Mouse (Mus musculus): ENCODE results near the gene Abca3. TPM values are rescaled to one million over a fixed set of nuclear protein-coding genes. Genes with fewer than 3 reads are reported as not detected.

The Abca3 gene
- polyA plus RNA-seq, 1 experiment, result 5.1 TPM

DNA sequence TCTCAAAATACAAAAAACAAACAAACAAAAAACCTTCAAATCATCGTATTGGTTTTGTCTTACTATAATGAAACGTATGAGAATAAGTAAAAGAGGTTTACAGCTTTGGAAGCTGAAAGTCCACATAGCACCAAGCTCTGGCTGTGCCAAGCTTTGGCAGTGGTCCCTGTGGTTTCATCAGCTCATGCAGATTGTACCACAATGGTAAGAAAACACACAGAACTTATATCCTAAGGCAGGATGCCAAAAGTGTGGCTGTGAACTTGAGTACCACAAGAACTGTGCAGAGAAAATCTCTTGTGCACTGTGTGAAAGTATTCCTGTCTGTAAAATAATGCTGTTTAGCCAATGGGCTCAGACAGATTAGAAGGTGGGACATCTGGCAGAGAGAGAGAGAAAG lies 2.6 kb upstream of the Abca3 start:
- TF ChIP-seq POLR2A (IDR thresholded peaks at IDR 0.05; ENCODE audit: control insufficient read depth, low read depth, low read length), result no peak
- TF ChIP-seq CTCF (IDR thresholded peaks at IDR 0.05; ENCODE audit: control insufficient read depth, insufficient read depth, insufficient replicate concordance, low read depth, low read length), result no peak
- no peak overlapping the region for H3K27ac ChIP-seq (ENCODE audit: control insufficient read depth, insufficient read depth, low read depth, low read length)
- no peaks in the 10 kb centered on the region for H3K27me3 ChIP-seq (ENCODE audit: control insufficient read depth, insufficient read depth, low read length)
- peaks cover 18% of the 10 kb centered on the region for H3K4me1 ChIP-seq (ENCODE audit: control insufficient read depth, insufficient read depth, low read length)
- no peak overlapping the region for H3K4me3 ChIP-seq (ENCODE audit: control insufficient read depth, low read depth, low read length)
- no peaks in the 10 kb centered on the region for H3K36me3 ChIP-seq (ENCODE audit: control insufficient read depth, insufficient read depth, low read length)

DNA sequence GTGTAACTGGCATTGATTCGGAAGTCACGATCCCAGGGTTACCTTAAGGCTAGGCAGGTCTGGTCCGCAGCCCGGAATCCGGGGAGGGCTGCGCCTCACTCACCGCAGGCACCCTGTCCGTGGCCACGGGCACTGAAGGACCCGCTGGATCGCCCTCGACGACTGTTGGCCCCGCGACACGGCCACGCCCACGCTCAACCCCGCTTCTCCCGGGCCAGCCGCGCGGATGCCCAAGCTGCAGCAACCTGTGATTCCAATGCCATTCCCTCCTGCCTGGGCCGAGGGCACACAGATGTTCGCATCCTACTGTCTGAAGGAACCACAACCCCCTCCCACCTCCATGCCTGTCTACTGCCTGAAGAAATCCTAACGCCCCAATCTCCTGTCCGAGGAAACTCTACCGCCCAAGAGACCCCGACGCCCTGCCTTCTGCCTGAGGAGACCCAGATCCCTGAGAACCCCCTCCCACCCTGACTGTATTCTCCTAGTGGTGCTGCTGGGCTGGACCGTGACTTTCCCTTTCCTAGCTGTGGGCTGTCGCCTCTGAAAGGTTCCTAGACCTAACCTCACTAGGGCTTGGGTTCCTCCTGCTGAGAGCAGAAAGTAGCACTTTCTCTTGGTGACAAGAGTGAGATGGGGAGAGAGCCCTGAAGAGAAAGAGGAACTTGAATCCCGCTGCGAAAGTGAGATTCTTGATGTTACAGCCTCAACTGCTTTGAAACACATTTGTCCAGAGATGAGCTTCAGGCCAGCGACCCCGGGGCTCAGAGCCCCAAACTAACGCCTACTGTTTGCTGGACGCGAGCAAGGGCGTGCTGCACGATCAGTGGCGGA lies 607 bp upstream of the Abca3 start, which contains the start of gene Abca17:
Gene Abca17, minus strand, starts transcription at position 143 of the 834 bp plus-strand sequence.
- peaks cover 18% of the 10 kb centered on the region for H3K4me1 ChIP-seq (ENCODE audit: control insufficient read depth, insufficient read depth, low read length)
- no peaks in the 10 kb centered on the region for H3K27me3 ChIP-seq (ENCODE audit: control insufficient read depth, insufficient read depth, low read length)
- peak within 1 kb of the TSS; percentile 82 for H3K27ac ChIP-seq (ENCODE audit: control insufficient read depth, insufficient read depth, low read depth, low read length)
- no peaks in the 10 kb centered on the region for H3K36me3 ChIP-seq (ENCODE audit: control insufficient read depth, insufficient read depth, low read length)
- TF ChIP-seq POLR2A (IDR thresholded peaks at IDR 0.05; ENCODE audit: control insufficient read depth, low read depth, low read length) (peak; percentile 47; the same call in 1 of the 2 replicates), CTCF (IDR thresholded peaks at IDR 0.05; ENCODE audit: control insufficient read depth, insufficient read depth, insufficient replicate concordance, low read depth, low read length) (no peak)
- H3K4me3 ChIP-seq (ENCODE audit: control insufficient read depth, low read depth, low read length), result peak within 1 kb of the TSS; percentile 90

DNA sequence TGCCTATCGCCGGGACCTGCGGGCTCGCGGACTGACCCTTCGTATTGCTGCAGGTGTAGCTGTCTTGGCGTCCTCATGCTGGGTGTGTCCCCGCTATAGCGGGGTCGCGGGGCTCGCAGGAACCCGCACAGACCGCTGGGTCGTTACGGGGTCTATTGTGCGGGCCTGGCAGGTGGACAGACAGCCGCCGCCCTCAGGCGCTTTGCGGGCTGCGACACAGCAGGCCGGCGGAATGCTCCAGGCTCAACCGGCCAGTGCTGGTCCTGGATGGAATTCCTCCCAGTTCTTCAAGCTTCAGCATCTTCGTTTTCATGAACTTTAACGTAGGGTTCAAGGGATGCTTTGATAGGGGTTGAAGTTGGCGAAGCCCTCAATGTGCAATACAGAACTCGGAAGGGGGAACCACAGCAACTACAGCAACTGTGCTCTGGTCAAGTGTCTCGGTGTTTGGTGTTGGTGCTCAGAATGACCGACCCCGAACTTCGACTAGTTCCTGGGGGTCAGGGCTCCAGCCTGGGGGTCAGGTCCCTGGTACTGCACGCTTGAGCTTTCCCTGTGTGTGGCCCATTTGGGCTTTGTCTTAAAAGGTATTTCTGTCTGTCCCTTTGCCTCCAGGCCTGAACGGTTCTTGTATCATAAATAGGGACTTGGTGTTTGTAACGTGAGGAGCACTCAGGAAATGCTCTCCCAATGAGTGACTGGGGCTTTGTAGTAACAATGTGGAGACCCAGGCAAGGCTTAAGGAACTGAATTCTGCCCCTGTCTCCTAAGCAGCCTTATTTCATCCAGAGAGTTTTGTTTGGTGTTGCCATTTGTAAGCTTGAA lies 832 bp downstream of the Abca3 start:
- Histone ChIP-seq H3K27ac (ENCODE audit: control insufficient read depth, insufficient read depth, low read depth, low read length) (peak overlapping the region; percentile 42), H3K4me3 (ENCODE audit: control insufficient read depth, low read depth, low read length) (peak overlapping the region; percentile 90), H3K27me3 (ENCODE audit: control insufficient read depth, insufficient read depth, low read length) (no peaks in the 10 kb centered on the region), H3K4me1 (ENCODE audit: control insufficient read depth, insufficient read depth, low read length) (peaks cover 18% of the 10 kb centered on the region), H3K36me3 (ENCODE audit: control insufficient read depth, insufficient read depth, low read length) (no peaks in the 10 kb centered on the region)
- no peak for TF ChIP-seq POLR2A (IDR thresholded peaks at IDR 0.05; ENCODE audit: control insufficient read depth, low read depth, low read length)
- TF ChIP-seq CTCF (IDR thresholded peaks at IDR 0.05; ENCODE audit: control insufficient read depth, insufficient read depth, insufficient replicate concordance, low read depth, low read length), result no peak

DNA sequence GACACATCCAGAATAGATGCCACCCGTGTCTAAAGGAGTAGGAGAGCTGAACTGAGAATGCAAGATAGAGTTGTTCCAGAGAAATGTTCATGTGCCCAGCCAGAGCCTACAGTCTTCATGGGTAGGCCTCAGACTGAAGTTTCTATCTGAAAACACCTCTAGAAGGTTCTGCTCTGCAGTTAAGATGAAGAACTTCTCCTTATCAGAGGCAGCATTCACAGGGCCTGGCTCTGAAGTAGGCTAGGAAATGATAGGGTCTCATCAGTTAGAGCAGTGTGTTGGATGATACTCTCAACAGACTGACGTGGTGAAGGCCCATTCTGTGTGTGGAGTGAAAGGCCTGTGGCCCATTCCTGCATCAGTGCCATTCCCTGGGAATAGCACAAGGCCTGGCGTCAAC lies 2.2 kb downstream of the Abca3 start:
- no peaks in the 10 kb centered on the region for H3K36me3 ChIP-seq (ENCODE audit: control insufficient read depth, insufficient read depth, low read length)
- H3K27me3 ChIP-seq (ENCODE audit: control insufficient read depth, insufficient read depth, low read length), result no peaks in the 10 kb centered on the region
- no peak overlapping the region for H3K4me3 ChIP-seq (ENCODE audit: control insufficient read depth, low read depth, low read length)

DNA sequence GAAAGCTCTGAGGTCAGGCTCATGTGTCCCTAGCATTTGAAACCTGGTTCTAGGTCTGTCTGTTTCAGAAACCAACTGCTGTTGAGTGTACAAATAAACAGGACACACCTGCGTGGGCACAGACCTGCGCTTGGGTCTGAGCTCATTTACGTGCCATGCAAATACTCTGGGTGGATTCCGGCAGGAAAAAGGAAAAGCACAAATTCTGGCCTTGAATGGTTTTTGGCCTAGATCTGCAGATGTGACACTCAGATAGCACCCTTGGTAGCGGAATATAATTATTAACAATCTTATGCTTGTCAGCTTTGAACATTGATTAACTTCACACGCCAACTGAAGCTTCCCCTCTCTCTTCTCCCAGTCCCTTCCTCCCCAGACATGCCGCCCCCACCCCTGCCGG lies 3.5 kb downstream of the Abca3 start:
- no peaks in the 10 kb centered on the region for H3K27me3 ChIP-seq (ENCODE audit: control insufficient read depth, insufficient read depth, low read length)
- H3K4me1 ChIP-seq (ENCODE audit: control insufficient read depth, insufficient read depth, low read length), result peaks cover 18% of the 10 kb centered on the region
- no peak overlapping the region for H3K27ac ChIP-seq (ENCODE audit: control insufficient read depth, insufficient read depth, low read depth, low read length)
- H3K36me3 ChIP-seq (ENCODE audit: control insufficient read depth, insufficient read depth, low read length), result no peaks in the 10 kb centered on the region
- no peak overlapping the region for H3K4me3 ChIP-seq (ENCODE audit: control insufficient read depth, low read depth, low read length)
- TF ChIP-seq POLR2A (IDR thresholded peaks at IDR 0.05; ENCODE audit: control insufficient read depth, low read depth, low read length), result no peak

More for the DNA sequence above, 2.2 kb downstream of the Abca3 start:
- TF ChIP-seq CTCF (IDR thresholded peaks at IDR 0.05; ENCODE audit: control insufficient read depth, insufficient read depth, insufficient replicate concordance, low read depth, low read length) (no peak), POLR2A (IDR thresholded peaks at IDR 0.05; ENCODE audit: control insufficient read depth, low read depth, low read length) (no peak)
- no peak overlapping the region for H3K27ac ChIP-seq (ENCODE audit: control insufficient read depth, insufficient read depth, low read depth, low read length)
- peaks cover 18% of the 10 kb centered on the region for H3K4me1 ChIP-seq (ENCODE audit: control insufficient read depth, insufficient read depth, low read length)

DNA sequence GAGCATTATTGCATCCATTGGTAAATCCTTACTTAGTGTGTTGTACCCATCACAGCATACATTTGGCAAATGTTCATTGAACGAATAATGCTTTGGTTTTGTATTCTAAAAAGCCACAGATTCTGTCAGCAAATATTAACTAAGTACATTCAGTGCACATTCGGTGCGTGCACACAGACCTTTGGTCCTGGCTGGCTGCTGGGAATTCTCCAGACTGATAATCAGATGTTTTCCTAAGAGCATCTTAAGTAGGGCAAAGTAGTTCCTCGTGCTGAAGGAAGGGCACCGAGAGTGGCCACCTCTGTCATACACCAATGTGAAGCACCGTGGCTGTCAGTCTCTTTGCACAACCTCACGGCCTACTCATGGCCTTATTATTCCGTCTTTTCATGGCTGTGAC lies 7.3 kb downstream of the Abca3 start:
- no peaks in the 10 kb centered on the region for H3K27me3 ChIP-seq (ENCODE audit: control insufficient read depth, insufficient read depth, low read length)
- H3K27ac ChIP-seq (ENCODE audit: control insufficient read depth, insufficient read depth, low read depth, low read length), result no peak overlapping the region
- no peaks in the 10 kb centered on the region for H3K36me3 ChIP-seq (ENCODE audit: control insufficient read depth, insufficient read depth, low read length)
- H3K4me1 ChIP-seq (ENCODE audit: control insufficient read depth, insufficient read depth, low read length), result peaks cover 2% of the 10 kb centered on the region; the same call in 1 of the 2 replicates
- no peak for TF ChIP-seq POLR2A (IDR thresholded peaks at IDR 0.05; ENCODE audit: control insufficient read depth, low read depth, low read length)
- TF ChIP-seq CTCF (IDR thresholded peaks at IDR 0.05; ENCODE audit: control insufficient read depth, insufficient read depth, insufficient replicate concordance, low read depth, low read length), result no peak
- H3K4me3 ChIP-seq (ENCODE audit: control insufficient read depth, low read depth, low read length), result no peak overlapping the region

DNA sequence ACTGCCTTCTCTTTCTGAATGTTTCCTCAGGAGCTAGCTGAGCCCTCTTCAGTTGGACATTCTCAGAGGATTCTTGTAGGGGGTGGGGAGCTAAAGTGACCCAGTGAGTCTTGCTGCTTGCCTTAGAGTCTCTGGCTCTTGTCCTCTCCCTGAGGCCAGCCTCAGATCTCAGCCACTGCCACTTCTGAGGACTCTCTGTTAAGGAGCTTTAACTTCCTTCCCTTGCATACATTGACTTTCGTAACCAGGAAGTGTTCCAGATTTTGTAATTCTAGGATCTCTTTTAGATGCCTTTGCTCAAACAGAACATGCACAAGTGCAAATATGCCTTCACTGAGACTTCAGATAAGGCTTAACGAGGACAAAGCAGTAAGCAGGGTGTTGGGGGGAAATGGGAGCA lies 8.2 kb downstream of the Abca3 start:
- H3K36me3 ChIP-seq (ENCODE audit: control insufficient read depth, insufficient read depth, low read length), result no peaks in the 10 kb centered on the region
- TF ChIP-seq CTCF (IDR thresholded peaks at IDR 0.05; ENCODE audit: control insufficient read depth, insufficient read depth, insufficient replicate concordance, low read depth, low read length) (no peak), POLR2A (IDR thresholded peaks at IDR 0.05; ENCODE audit: control insufficient read depth, low read depth, low read length) (no peak)
- H3K4me1 ChIP-seq (ENCODE audit: control insufficient read depth, insufficient read depth, low read length), result peaks cover 2% of the 10 kb centered on the region; the same call in 1 of the 2 replicates
- H3K27ac ChIP-seq (ENCODE audit: control insufficient read depth, insufficient read depth, low read depth, low read length), result no peak overlapping the region
- H3K27me3 ChIP-seq (ENCODE audit: control insufficient read depth, insufficient read depth, low read length), result no peaks in the 10 kb centered on the region
- H3K4me3 ChIP-seq (ENCODE audit: control insufficient read depth, low read depth, low read length), result no peak overlapping the region

All from testis, adult 2 months (tissue).